Mouse (Mus musculus): ENCODE measurements around the gene Ackr1.

Ackr1 gene

DNA sequence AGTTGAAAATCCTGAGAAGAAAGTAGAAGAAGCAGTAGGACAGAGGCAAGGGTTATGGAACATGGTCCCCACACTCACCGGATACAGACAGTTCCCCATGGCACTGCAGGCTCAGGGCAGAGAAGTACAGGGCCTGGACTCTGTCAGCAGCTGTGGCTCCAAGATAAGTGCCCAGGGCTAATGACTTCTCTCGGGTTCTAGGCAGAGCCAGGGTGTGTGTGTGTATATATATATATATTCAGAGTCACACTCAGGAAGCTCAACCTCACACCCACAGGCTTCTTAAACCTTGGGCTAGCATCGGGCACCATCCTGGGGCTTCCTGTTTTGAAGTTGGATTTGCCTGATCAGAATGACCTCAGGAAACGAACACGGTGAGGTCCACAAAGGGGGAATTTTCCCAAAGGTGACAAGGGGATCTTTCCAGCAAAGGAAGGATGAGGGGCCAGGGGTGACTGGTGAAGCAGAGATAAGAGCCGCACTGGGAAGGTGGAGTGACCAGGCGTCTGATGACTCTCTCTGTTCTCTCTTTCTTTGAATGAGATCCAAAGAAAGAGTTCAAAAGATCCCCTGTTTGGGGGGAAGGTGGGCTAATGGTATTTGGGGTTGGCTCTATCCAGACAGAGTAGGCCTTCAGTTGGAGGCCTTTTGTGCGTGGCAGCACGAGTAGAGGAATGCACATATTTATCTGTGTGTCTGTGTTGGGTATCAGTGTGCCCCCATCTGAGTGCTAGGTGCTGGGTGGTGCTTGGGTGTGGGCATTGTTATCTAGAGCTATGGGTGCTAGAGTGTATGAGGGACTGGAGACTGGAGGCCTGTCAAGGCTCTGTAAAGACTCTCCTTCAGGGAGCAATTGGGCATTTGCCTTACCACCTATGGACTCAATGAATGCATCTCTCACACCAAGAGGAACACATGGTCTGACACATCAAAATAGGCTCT is at the start of gene Ackr1:
Ackr1 (minus strand) TSS at position 439 of the 942 bp plus-strand sequence.
- in situ Hi-C loops (cut with MboI; ENCODE audit: low sequenced_read_pairs), result no loop called here

DNA sequence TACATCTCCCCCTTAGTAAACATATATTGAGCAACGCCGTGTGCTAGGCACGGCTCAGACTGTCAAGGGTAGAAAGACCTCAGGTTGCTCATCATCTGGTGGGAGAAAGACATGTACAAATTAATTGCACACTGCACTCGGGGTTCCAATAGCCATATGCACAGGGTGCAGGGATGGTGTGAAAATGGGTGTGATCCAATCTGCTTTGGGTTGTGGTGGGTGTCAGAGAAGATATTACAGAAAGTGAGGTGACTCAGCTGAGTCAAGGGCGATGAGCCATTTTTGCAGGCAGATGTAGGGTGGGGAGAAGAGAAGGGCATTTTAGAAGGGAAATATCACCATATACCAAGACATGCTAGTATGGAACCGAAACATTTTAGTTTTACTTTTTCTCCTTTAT is 47.9 kb upstream of the Ackr1 start:
- in situ Hi-C loops (cut with MboI; ENCODE audit: low sequenced_read_pairs), result loop anchor here (25.0 kb wide), 2 partner anchors 744 to 969 kb away; partner anchors contain the start of gene Dusp23

GRCm38 (mm10) chr1:173377380-173378112 is 44.0 kb upstream of the Ackr1 start:
- in situ Hi-C loops (cut with MboI; ENCODE audit: low sequenced_read_pairs), result loop anchor here (5.0 to 25.0 kb wide), 3 partner anchors 40 to 965 kb away; partner anchors contain the start of gene Dusp23

GRCm38 (mm10) chr1:173374020-173374419 is 40.5 kb upstream of the Ackr1 start:
- in situ Hi-C loops (cut with MboI; ENCODE audit: low sequenced_read_pairs), result no loop called here

- in situ Hi-C loops (cut with MboI; ENCODE audit: low sequenced_read_pairs), result no loop called here
Measured at GRCm38 (mm10) chr1:173371586-173371985, 38.0 kb upstream of the Ackr1 start.

DNA sequence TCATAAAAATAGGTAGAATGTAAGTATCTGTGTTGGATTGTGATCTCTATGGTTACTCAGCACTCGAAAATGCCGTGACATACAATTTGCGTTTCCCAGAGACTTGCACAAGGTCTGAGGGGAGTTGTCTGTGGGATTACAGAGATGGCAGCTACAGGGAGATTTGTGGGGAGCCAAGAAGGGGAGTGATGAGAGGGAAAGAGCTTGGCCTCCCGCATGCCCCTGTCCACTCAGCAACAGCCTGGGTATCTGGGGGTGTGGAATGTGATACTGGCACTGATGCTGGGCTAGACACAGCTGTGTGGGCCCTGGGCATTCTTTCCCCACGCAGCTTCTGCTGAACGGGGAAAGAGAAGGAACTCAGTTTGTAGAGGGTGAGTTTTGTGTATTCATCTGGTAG is 36.9 kb upstream of the Ackr1 start:
- in situ Hi-C loops (cut with MboI; ENCODE audit: low sequenced_read_pairs), result no loop called here

DNA sequence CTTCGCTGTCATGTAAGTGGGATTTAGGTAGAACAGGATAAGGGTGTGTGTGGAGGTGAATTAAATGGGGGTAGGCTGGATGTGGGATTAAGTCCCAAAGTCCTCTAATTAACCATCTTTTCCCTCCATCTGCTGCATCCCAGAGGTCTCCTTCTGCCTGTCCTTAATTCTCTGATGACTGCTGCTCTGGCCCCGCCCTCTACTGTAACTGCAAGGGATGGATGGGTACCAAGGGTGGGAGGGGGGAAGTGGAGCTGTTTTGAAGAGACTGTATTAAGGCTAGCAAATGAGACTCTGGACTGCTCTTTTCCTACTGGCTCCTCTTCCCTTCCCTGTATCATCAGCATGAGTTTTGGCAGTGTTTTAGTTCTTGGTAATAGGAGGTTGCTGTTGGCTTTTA is 36.1 kb upstream of the Ackr1 start:
- in situ Hi-C loops (cut with MboI; ENCODE audit: low sequenced_read_pairs), result no loop called here

DNA sequence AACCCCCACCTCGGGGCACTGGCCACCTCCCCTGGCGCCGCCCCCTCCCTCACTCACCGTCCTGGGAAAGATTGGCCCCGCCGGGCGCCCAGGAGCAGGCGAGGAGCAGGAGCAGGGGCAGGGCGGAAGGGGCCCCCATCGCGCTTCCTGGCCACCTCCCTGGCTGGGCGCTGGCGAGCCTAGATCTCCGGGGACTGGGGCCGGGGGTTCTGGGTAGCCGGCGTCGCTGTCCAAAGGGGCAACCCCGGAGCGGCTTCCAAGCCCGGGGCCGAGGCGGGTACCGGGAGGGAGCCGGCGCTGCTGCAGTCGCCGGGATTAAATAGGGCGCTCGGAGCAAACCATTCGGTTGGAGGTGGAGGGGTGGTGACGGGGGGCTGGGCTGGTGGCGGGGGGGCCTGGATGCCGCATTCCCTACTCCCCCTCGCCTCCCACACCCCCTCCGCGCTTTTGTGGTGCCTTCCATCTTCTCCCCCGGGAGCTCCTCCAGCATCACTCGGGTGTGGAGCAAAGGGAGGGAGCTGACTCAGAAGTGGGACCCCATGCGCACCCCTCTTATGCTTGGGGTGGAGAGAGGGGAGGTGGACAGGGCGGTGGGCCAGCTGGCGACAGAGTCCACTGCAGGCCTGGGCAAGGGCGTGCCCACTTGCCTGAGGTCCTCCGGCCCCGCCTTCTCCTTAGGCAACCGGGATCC is 34.0 kb upstream of the Ackr1 start, which contains the start of gene Cadm3:
Cadm3 (minus strand) TSS at position 340 of the 691 bp plus-strand sequence.
- in situ Hi-C loops (cut with MboI; ENCODE audit: low sequenced_read_pairs), result no loop called here

GRCm38 (mm10) chr1:173366701-173367355 is 33.3 kb upstream of the Ackr1 start:
- in situ Hi-C loops (cut with MboI; ENCODE audit: low sequenced_read_pairs), result no loop called here

GRCm38 (mm10) chr1:173365970-173366409 is 32.4 kb upstream of the Ackr1 start:
- in situ Hi-C loops (cut with MboI; ENCODE audit: low sequenced_read_pairs), result no loop called here

GRCm38 (mm10) chr1:173364125-173364800 is 30.7 kb upstream of the Ackr1 start:
- in situ Hi-C loops (cut with MboI; ENCODE audit: low sequenced_read_pairs), result no loop called here

- in situ Hi-C loops (cut with MboI; ENCODE audit: low sequenced_read_pairs), result no loop called here
Measured at GRCm38 (mm10) chr1:173363436-173363835, 29.9 kb upstream of the Ackr1 start.

DNA sequence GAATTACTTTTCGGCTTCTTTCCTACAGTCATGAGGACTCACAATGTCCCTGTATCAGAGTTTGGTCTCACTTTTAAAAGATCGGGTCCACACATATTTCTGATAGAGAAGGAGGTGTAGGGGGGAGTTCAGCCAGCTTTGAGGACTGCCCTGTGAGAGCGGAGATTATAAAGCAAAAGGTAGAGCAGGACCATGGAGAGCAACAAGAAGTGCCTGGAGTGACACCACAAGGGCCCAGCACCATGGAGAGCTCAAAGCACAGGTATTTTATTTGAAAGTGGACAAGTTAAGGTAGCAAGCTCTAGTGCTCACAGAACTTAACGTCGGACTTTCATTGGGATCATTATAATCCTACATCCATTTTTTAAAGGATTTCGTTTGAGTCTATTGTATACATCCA is 28.1 kb upstream of the Ackr1 start:
- in situ Hi-C loops (cut with MboI; ENCODE audit: low sequenced_read_pairs), result no loop called here

DNA sequence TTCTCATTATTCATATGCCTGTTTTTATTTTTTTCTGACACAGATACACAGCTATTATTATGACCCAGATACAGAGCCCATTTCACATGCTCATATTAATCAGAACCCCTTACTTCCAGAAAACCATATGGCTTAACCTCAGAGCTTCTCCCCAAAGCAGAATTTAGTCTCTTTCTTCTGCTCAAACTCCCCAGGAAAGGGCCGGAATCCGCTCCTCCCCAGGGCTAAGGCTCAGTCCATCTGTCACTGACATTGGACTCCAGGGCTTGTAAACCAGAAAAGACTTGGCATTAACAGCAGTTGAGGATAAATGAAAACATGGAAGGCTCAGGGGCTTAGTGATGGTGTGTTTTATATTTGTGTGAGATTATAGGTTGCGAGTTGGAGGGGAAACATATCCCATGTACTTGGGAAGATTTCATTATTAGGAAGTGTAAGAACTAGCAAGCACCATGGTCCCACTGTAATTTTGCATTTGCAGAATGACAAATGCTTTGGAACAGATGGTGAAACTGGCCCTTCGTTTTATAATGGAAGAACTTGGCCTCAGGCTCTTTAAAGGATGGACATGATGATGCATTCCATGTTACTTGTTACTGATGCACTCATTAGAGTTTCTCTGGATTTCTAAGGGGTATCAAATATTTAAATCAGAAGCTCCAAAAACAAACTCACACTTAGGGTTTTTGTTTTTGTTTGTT is 26.2 kb upstream of the Ackr1 start:
- in situ Hi-C loops (cut with MboI; ENCODE audit: low sequenced_read_pairs), result no loop called here

GRCm38 (mm10) chr1:173357799-173358198 is 24.2 kb upstream of the Ackr1 start:
- in situ Hi-C loops (cut with MboI; ENCODE audit: low sequenced_read_pairs), result no loop called here

- in situ Hi-C loops (cut with MboI; ENCODE audit: low sequenced_read_pairs), result no loop called here
Measured at GRCm38 (mm10) chr1:173356699-173357098, 23.1 kb upstream of the Ackr1 start.

GRCm38 (mm10) chr1:173355107-173355846 is 21.7 kb upstream of the Ackr1 start:
- in situ Hi-C loops (cut with MboI; ENCODE audit: low sequenced_read_pairs), result no loop called here

- in situ Hi-C loops (cut with MboI; ENCODE audit: low sequenced_read_pairs), result no loop called here
Measured at GRCm38 (mm10) chr1:173350372-173350957, 16.9 kb upstream of the Ackr1 start, which contains the start of gene Aim2. TSS of gene Aim2 (plus strand) at chr1:173350879.

All from CH12F3 (cell line).